Mouse (Mus musculus): ENCODE measurements at regions not wholly inside any gene's neighbourhood (a gene's known extent, or its start where the extent isn't known, plus 50 kb on each side); places are given as distances from the start of the nearest gene placed in this dataset.

GRCm38 (mm10) chr17:44336842-44337241 is 148.5 kb downstream of the Clic5 start:
- Histone ChIP-seq H3K9me3 (no peaks in the 10 kb centered on the region), H3K4me2 (replicated peaks) (no peak overlapping the region), H3K27me3 (no peaks in the 10 kb centered on the region), H3K4me3 (no peak overlapping the region), H3K9ac (no peak overlapping the region), H3K27ac (no peak overlapping the region), H3K36me3 (no peaks in the 10 kb centered on the region), H3K4me1 (peaks cover 10% of the 10 kb centered on the region; the same call in 1 of the 2 replicates)
- WGBS: 54% methylated on average over 6 of the region's 6 CpGs
- ATAC-seq (ENCODE audit: insufficient number of reproducible peaks, insufficient read depth, low FRiP score, low TSS enrichment): no peak

DNA sequence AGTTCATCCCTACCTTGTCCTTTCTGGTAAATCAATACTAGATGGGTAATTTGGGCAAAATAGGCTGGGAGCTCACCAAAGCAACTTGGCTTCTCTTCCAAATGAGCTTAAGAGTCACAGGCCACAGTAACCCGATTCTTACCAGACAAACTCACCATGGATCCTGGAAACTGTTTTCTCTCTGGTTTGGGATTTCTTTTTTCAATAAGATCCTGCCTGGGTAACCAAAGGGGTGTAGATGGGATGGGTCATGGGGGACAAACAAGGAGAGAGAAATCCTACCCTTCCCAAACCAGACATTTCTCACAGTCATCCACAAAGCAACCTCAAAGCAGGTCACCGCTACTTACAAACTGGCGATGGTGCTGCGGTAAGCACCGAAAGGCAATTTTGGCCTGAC is 148.9 kb downstream of the Clic5 start:
- WGBS: 69% methylated on average over 5 of the region's 5 CpGs
- H3K27ac ChIP-seq: no peak overlapping the region
- ATAC-seq (ENCODE audit: insufficient number of reproducible peaks, insufficient read depth, low FRiP score, low TSS enrichment): no peak
- H3K4me2 ChIP-seq (replicated peaks): no peak overlapping the region
- no peak overlapping the region for H3K4me3 ChIP-seq
- peaks cover 10% of the 10 kb centered on the region; the same call in 1 of the 2 replicates for H3K4me1 ChIP-seq
- H3K9me3 ChIP-seq: no peaks in the 10 kb centered on the region
- no peak overlapping the region for H3K9ac ChIP-seq
- no peaks in the 10 kb centered on the region for H3K27me3 ChIP-seq
- H3K36me3 ChIP-seq: no peaks in the 10 kb centered on the region

- no peak for ATAC-seq (ENCODE audit: insufficient number of reproducible peaks, insufficient read depth, low FRiP score, low TSS enrichment)
- Histone ChIP-seq H3K4me2 (replicated peaks) (no peak overlapping the region), H3K9me3 (no peaks in the 10 kb centered on the region), H3K9ac (no peak overlapping the region), H3K36me3 (no peaks in the 10 kb centered on the region), H3K27ac (no peak overlapping the region), H3K4me3 (no peak overlapping the region), H3K4me1 (no peaks in the 10 kb centered on the region), H3K27me3 (no peaks in the 10 kb centered on the region)
- 90% methylated on average over 2 of the region's 2 CpGs for WGBS
Observed at GRCm38 (mm10) chr17:44344542-44344941, 156.2 kb downstream of the Clic5 start.

- H3K4me2 ChIP-seq (replicated peaks): no peak overlapping the region
- no peak overlapping the region for H3K4me3 ChIP-seq
- 83% methylated on average over 2 of the region's 2 CpGs for WGBS
- ATAC-seq (ENCODE audit: insufficient number of reproducible peaks, insufficient read depth, low FRiP score, low TSS enrichment): no peak
- H3K9ac ChIP-seq: no peak overlapping the region
- H3K27ac ChIP-seq: no peak overlapping the region
- no peaks in the 10 kb centered on the region for H3K27me3 ChIP-seq
- H3K9me3 ChIP-seq: no peaks in the 10 kb centered on the region
- 0 out of 2 replicates have a peak, but pooled peaks cover 2% of the 10 kb centered on the region for H3K4me1 ChIP-seq
- H3K36me3 ChIP-seq: no peaks in the 10 kb centered on the region
Observed at GRCm38 (mm10) chr17:44345374-44345773, 157.0 kb downstream of the Clic5 start.

DNA sequence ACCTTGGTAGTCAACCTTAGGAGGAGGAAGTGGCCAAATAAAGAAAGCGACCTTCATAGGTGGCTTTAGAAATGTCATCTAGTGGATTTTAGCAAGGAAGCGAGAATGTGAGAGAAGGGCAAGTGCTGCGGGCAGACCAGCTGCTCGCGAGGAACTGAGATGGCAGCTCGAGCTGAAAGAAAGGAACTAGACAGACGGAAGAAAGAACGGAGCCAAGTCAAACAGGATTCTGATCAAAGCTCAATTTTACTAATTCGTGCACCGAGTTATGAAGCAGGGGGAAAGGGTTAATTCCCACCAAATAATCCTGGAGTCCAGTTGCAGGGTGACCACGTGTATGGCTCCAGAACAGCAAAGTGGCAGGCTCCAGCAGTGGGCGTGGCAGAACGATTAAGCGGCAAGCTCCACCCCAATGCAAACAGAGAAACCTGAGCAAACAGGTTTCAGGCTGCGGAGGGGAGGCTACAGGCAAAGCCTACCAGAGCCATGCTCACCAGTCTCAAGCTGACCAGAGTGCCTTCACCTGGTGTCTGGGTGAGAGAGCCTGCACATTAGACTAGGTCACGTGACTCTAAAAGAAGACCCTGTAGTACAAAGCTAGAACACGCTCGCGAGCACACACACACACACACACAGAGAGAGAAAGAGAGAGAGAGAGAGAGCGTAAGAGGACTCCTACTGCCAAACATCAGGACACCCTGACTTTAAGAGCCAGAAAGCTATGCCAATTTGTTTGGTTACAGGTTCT is 162.0 kb downstream of the Clic5 start:
- Histone ChIP-seq H3K9me3 (no peaks in the 10 kb centered on the region), H3K9ac (no peak overlapping the region), H3K27ac (no peak overlapping the region), H3K27me3 (no peaks in the 10 kb centered on the region), H3K4me2 (replicated peaks) (peak overlapping the region; percentile 27), H3K36me3 (no peaks in the 10 kb centered on the region), H3K4me3 (no peak overlapping the region), H3K4me1 (0 out of 2 replicates have a peak, but pooled peaks cover 10% of the 10 kb centered on the region)
- ATAC-seq (ENCODE audit: insufficient number of reproducible peaks, insufficient read depth, low FRiP score, low TSS enrichment): no peak
- whole genome bisulfite sequencing: 40% methylated on average over 20 of the region's 20 CpGs

DNA sequence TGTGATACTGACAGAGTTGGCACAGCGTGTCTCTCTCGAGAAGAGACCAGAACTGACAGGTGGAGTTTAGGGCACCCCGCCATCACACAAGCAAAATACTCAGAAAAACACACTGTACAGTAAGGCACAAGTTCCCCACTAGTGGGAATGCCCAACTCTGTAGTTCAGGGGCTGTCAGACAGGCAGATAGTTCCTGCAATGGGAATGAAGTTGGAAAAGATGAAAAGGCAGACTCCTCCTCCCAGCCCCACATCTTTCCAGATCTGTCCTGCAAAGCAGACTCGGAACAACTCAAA is 162.5 kb downstream of the Clic5 start:
- H3K27me3 ChIP-seq: no peaks in the 10 kb centered on the region
- H3K4me1 ChIP-seq: 0 out of 2 replicates have a peak, but pooled peaks cover 10% of the 10 kb centered on the region
- H3K9me3 ChIP-seq: no peaks in the 10 kb centered on the region
- no peak overlapping the region for H3K9ac ChIP-seq
- no peaks in the 10 kb centered on the region for H3K36me3 ChIP-seq
- peak overlapping the region; percentile 27; the same call in 1 of the 2 replicates for H3K4me2 ChIP-seq (replicated peaks)
- WGBS: 82% methylated on average over 4 of the region's 4 CpGs
- H3K27ac ChIP-seq: no peak overlapping the region
- ATAC-seq (ENCODE audit: insufficient number of reproducible peaks, insufficient read depth, low FRiP score, low TSS enrichment): no peak
- H3K4me3 ChIP-seq: no peak overlapping the region

- Histone ChIP-seq H3K9me3 (no peaks in the 10 kb centered on the region), H3K9ac (no peak overlapping the region), H3K4me2 (replicated peaks) (no peak overlapping the region), H3K27me3 (no peaks in the 10 kb centered on the region), H3K36me3 (no peaks in the 10 kb centered on the region), H3K27ac (no peak overlapping the region), H3K4me3 (no peak overlapping the region), H3K4me1 (0 out of 2 replicates have a peak, but pooled peaks cover 10% of the 10 kb centered on the region)
- 51% methylated on average over 13 of the region's 13 CpGs for WGBS
- peak; percentile 67 for ATAC-seq (ENCODE audit: insufficient number of reproducible peaks, insufficient read depth, low FRiP score, low TSS enrichment)
Observed at GRCm38 (mm10) chr17:44351499-44352117, 163.2 kb downstream of the Clic5 start.

DNA sequence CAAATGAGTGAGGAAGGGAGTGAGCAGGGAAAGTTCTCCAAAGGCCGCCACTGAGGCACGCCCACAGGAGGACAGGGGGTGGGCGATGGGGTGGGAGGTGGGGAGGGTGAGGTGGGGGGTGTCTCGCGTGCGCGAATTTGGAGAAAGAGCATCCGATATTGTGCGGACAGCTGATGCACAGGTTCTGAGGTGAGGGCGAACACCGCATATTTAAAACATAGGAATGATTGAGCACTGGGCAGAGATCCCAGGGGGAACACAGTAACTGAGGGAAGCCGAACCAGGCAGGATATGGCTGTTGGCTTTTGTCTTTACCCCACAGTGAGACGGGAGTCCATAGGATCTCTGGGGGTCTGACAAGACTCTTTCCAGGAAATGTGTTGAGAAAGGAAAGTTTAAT is 163.8 kb downstream of the Clic5 start:
- Histone ChIP-seq H3K36me3 (no peaks in the 10 kb centered on the region), H3K4me3 (no peak overlapping the region), H3K9me3 (no peaks in the 10 kb centered on the region), H3K4me1 (0 out of 2 replicates have a peak, but pooled peaks cover 10% of the 10 kb centered on the region), H3K27me3 (no peaks in the 10 kb centered on the region), H3K4me2 (replicated peaks) (no peak overlapping the region), H3K9ac (no peak overlapping the region), H3K27ac (no peak overlapping the region)
- ATAC-seq (ENCODE audit: insufficient number of reproducible peaks, insufficient read depth, low FRiP score, low TSS enrichment): no peak
- WGBS: 85% methylated on average over 13 of the region's 13 CpGs

- H3K9me3 ChIP-seq: no peaks in the 10 kb centered on the region
- no peak overlapping the region for H3K27ac ChIP-seq
- 73% methylated on average over 4 of the region's 4 CpGs for WGBS
- H3K4me1 ChIP-seq: peaks cover 13% of the 10 kb centered on the region
- H3K36me3 ChIP-seq: no peaks in the 10 kb centered on the region
- H3K4me2 ChIP-seq (replicated peaks): no peak overlapping the region
- no peak overlapping the region for H3K9ac ChIP-seq
- H3K27me3 ChIP-seq: no peaks in the 10 kb centered on the region
- no peak overlapping the region for H3K4me3 ChIP-seq
- ATAC-seq (ENCODE audit: insufficient number of reproducible peaks, insufficient read depth, low FRiP score, low TSS enrichment): no peak
Observed at GRCm38 (mm10) chr17:44363111-44363510, 174.7 kb downstream of the Clic5 start.

GRCm38 (mm10) chr17:44364494-44364893 is 176.1 kb downstream of the Clic5 start:
- ATAC-seq (ENCODE audit: insufficient number of reproducible peaks, insufficient read depth, low FRiP score, low TSS enrichment): no peak
- WGBS: 96% methylated on average over 6 of the region's 6 CpGs
- Histone ChIP-seq H3K9me3 (no peaks in the 10 kb centered on the region), H3K27ac (no peak overlapping the region), H3K4me1 (peaks cover 13% of the 10 kb centered on the region), H3K4me2 (replicated peaks) (no peak overlapping the region), H3K36me3 (no peaks in the 10 kb centered on the region), H3K4me3 (no peak overlapping the region), H3K9ac (no peak overlapping the region), H3K27me3 (no peaks in the 10 kb centered on the region)

DNA sequence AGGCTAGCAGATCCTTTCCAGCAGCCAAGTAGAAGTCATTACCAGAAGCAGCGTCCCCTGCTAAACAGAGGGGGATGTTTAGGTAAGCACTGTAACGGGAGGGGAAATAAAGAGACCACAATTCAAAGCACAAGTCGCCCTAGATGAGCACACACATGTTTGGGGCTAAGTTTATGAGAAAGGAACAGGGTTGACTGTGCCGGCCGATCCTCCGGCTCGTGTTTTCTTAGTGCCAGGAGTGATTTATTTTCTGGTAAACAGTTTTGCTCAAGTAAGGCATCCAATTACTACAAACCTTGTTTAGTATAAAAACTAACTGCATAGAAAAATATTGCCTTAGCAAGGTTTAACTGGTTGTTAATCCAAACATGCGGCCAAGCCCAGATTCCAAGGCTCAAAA is 178.1 kb downstream of the Clic5 start:
- ATAC-seq (ENCODE audit: insufficient number of reproducible peaks, insufficient read depth, low FRiP score, low TSS enrichment): no peak
- Histone ChIP-seq H3K4me3 (no peak overlapping the region), H3K27ac (no peak overlapping the region), H3K9ac (no peak overlapping the region), H3K4me2 (replicated peaks) (no peak overlapping the region), H3K36me3 (no peaks in the 10 kb centered on the region), H3K9me3 (no peaks in the 10 kb centered on the region), H3K27me3 (no peaks in the 10 kb centered on the region), H3K4me1 (peaks cover 13% of the 10 kb centered on the region)
- WGBS: 52% methylated on average over 8 of the region's 8 CpGs

DNA sequence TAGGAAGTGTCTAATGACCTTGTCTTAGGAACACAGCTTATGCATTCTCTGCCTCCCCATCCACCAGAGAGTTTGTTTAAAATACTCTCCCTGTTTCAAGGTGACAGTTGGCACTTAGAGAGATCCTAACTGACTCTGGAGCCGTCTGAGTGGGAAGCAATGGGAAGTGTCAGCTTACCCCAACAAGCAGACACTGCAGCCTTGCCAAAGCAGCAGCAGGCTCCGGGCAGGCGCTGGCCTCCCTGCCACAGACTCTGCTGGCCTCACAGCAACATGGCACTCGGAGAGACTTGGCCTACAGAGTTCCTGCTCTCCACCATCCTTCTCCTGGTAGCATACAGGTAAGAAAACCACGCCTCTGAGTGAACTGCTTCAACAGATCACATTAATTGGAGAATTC is 179.2 kb downstream of the Clic5 start:
- ATAC-seq (ENCODE audit: insufficient number of reproducible peaks, insufficient read depth, low FRiP score, low TSS enrichment): no peak
- peaks cover 13% of the 10 kb centered on the region for H3K4me1 ChIP-seq
- H3K9ac ChIP-seq: no peak overlapping the region
- H3K4me3 ChIP-seq: no peak overlapping the region
- WGBS: 31% methylated on average over 5 of the region's 5 CpGs
- H3K27ac ChIP-seq: no peak overlapping the region
- no peaks in the 10 kb centered on the region for H3K27me3 ChIP-seq
- no peaks in the 10 kb centered on the region for H3K36me3 ChIP-seq
- H3K4me2 ChIP-seq (replicated peaks): no peak overlapping the region
- no peaks in the 10 kb centered on the region for H3K9me3 ChIP-seq

Data from embryonic facial prominence, embryonic 12.5 days (tissue).